Mouse (Mus musculus) ES-Bruce4 (cell line): ENCODE measurements around the gene Gm20521.

Experiments used
- CTCF ChIP-seq: IDR thresholded peaks from one replicate; pipeline ENCODE4 v1.8.1; 2011; ENCODE audit warnings: low read depth, low read length
- POLR2A ChIP-seq: IDR thresholded peaks from one replicate; pipeline ENCODE4 v1.8.1; 2011; ENCODE audit warnings: low read length; ENCODE audit not compliant: insufficient read depth

- TF ChIP-seq CTCF (no peak), POLR2A (no peak)
These were observed 43.3 kb downstream of the Gm20521 start for GRCm38 (mm10) chr14:54926401-54927158.
